Mouse (Mus musculus): ENCODE results near the gene Olfr825. TPM values are rescaled to one million over a fixed set of nuclear protein-coding genes. Genes with fewer than 3 reads are reported as not detected.

Olfr825 gene
- polyA plus RNA-seq (2012; rRNA removed): not detected in 2 replicates

DNA sequence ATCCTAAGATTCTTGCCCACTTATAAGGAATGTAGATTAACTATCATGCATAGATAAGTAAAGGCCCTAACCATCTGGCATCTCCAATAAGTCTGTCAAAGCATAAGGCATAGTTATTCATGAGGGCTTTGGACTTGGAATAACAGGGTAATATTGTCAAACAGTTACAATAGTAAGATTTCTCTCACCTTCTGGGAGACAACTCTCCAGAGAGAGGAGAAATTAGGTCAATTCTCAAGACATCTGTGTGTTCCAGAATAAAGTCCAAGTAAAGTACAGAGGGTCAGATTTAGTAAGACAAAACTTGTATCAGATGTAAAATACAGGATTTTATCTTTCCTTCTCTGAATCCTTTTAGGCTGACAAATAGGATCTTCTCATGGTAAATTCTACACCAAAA lies at the start of gene Olfr825:
Gene Olfr825 (minus strand): TSS at position 101 of the 400 bp plus-strand sequence.

DNA sequence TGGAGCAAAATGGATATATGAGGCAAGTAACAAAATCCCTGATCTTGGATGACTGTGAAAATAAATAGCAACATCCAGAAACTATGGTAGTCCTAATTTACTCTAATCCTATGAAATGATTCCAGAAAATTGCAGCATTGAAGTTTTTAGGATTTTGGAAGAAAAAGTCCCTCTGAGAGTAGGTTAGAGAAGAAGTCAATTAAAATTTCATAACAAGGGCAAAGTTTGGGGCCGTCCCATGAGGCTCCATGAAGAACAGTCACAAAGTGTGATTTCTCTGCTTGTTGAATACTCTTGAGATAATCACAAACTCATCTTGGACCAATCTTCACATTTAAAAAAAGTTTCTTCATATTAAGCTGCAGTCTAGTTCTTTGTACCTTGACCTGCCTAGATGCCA lies 47.7 kb upstream of the Olfr825 start, which contains the start of gene Olfr827:
Gene Olfr827 (minus strand): TSS at position 101 of the 400 bp plus-strand sequence.

GRCm38 (mm10) chr10:130184086-130184485 lies 17.5 kb upstream of the Olfr825 start, which contains the start of gene Olfr826:
Olfr826 (minus strand) TSS chr10:130184186.

GRCm38 (mm10) chr10:130129900-130130299 lies 36.7 kb downstream of the Olfr825 start, which contains the start of gene Olfr824:
Olfr824 (minus strand) TSS chr10:130130000.

DNA sequence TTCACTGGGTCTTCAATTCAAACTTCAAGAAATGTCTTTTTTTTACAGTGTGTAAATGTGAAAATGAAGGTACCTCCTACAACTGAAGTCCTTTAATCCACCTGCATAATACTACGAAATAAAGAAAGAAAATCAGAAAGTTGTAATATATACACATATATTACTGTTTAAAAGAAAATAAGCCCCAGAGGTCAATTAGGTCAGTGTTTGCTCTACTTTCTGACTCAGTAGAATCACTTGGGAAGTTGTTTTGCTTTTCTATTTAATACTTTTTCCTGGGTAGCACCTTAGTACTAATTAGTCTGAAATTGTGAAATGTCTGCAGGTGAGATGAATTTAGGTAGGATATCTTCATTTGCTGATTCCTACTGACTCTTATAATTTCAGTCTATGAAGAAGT lies 51.3 kb downstream of the Olfr825 start, which contains the start of gene Olfr823:
Gene Olfr823 (minus strand): TSS at position 101 of the 400 bp plus-strand sequence.

Other genes with a start within 250 kb of the Olfr825 start
- gene Olfr818, start 217.7 kb downstream of the Olfr825 start, polyA plus RNA-seq (2012; rRNA removed): not detected in 2 replicates
- gene Olfr819, start 199.5 kb downstream of the Olfr825 start, polyA plus RNA-seq (2012; rRNA removed): not detected in 2 replicates
- gene Olfr247, start 190.6 kb downstream of the Olfr825 start, polyA plus RNA-seq (2012; rRNA removed): not detected in 2 replicates
- gene Gm10310, start 181.7 kb downstream of the Olfr825 start, polyA plus RNA-seq (2012; rRNA removed): not detected in 2 replicates
- gene Olfr820, start 154.1 kb downstream of the Olfr825 start, polyA plus RNA-seq (2012; rRNA removed): not detected in 2 replicates
- gene Olfr821, start 136.4 kb downstream of the Olfr825 start, polyA plus RNA-seq (2012; rRNA removed): not detected in 2 replicates
- not detected in 2 replicates for gene Olfr822, start 95.6 kb downstream of the Olfr825 start, polyA plus RNA-seq (2012; rRNA removed)
- gene Olfr823, start 51.4 kb downstream of the Olfr825 start, polyA plus RNA-seq (2012; rRNA removed): not detected in 2 replicates
- gene Olfr824, start 36.8 kb downstream of the Olfr825 start, polyA plus RNA-seq (2012; rRNA removed): not detected in 2 replicates
- gene Olfr826, start 17.4 kb upstream of the Olfr825 start, polyA plus RNA-seq (2012; rRNA removed): not detected in 2 replicates
- not detected in 2 replicates for gene Olfr827, start 47.6 kb upstream of the Olfr825 start, polyA plus RNA-seq (2012; rRNA removed)
- gene Neurod4, start 113.5 kb upstream of the Olfr825 start, polyA plus RNA-seq (2012; rRNA removed): 4.0 and 6.9 TPM in 2 replicates
- gene Tespa1, start 156.1 kb upstream of the Olfr825 start, polyA plus RNA-seq (2012; rRNA removed): 0.47 and 0.53 TPM in 2 replicates
- gene Vmn2r84, start 227.6 kb upstream of the Olfr825 start, polyA plus RNA-seq (2012; rRNA removed): under 0.01 TPM in 1 of 2 replicates, not detected in the other